Mouse (Mus musculus) neutrophil, adult 5-6 weeks (primary cell): ENCODE data around the gene Atp5f1. TPM values are rescaled to one million over a fixed set of nuclear protein-coding genes. Genes with fewer than 3 reads are reported as not detected.

Experiments used
- ATAC-seq: fragments of 151-379, 151-347 bp; 2 replicates; pipeline ENCODE4 v1.8.0; 2017; ENCODE audit warnings: mild to moderate bottlenecking, moderate TSS enrichment; ENCODE audit not compliant: insufficient number of reproducible peaks, poor library complexity, low FRiP score, severe bottlenecking; ENCODE audit errors: extremely low read depth
- total RNA-seq: library from RNA; stranded (forward); fragments of 200-1000 nt; gene quantifications from 2 replicates; pipeline ENCODE4 v1.2.3, GENCODE M21; 2017

Atp5f1 gene
- total RNA-seq, 1 experiment from 2014 or later = 319 TPM

GRCm38 (mm10) chr3:105907956-105908655 is 51.8 kb downstream of the Atp5f1 start:
- ATAC-seq = no peak

- ATAC-seq = no peak
Observed at GRCm38 (mm10) chr3:105904721-105905120, 55.2 kb downstream of the Atp5f1 start.

- ATAC-seq = no peak
Observed at GRCm38 (mm10) chr3:105904213-105904612, 55.7 kb downstream of the Atp5f1 start.

- ATAC-seq = no peak
Observed at GRCm38 (mm10) chr3:105901468-105901867, 58.4 kb downstream of the Atp5f1 start.

- peak; percentile 88 for ATAC-seq
Observed at GRCm38 (mm10) chr3:105900716-105901115, 59.2 kb downstream of the Atp5f1 start.

GRCm38 (mm10) chr3:105900266-105900665 is 59.6 kb downstream of the Atp5f1 start:
- ATAC-seq = no peak

GRCm38 (mm10) chr3:105899394-105900147 is 60.3 kb downstream of the Atp5f1 start:
- ATAC-seq = peak; percentile 63

GRCm38 (mm10) chr3:105898861-105899260 is 61.0 kb downstream of the Atp5f1 start:
- ATAC-seq = no peak

- no peak for ATAC-seq
Observed at GRCm38 (mm10) chr3:105898325-105898724, 61.6 kb downstream of the Atp5f1 start.

GRCm38 (mm10) chr3:105896811-105897210 is 63.1 kb downstream of the Atp5f1 start:
- no peak for ATAC-seq

- ATAC-seq = peak; percentile 47
Observed at GRCm38 (mm10) chr3:105894601-105895592, 65.0 kb downstream of the Atp5f1 start.

- no peak for ATAC-seq
Observed at GRCm38 (mm10) chr3:105893941-105894391, 65.9 kb downstream of the Atp5f1 start.

Other genes with a start within 250 kb of the Atp5f1 start
- gene Rap1a, start 158.8 kb downstream of the Atp5f1 start, total RNA-seq = 146 and 151 TPM in 2 replicates
- 1.6 and 2.7 TPM in 2 replicates for gene Adora3, start 89.2 kb downstream of the Atp5f1 start, total RNA-seq
- gene Tmigd3, start 89.2 kb downstream of the Atp5f1 start, total RNA-seq = not detected in 2 replicates
- gene I830077J02Rik, start 27.4 kb downstream of the Atp5f1 start, total RNA-seq = 45.8 and 49.3 TPM in 2 replicates
- 34.9 and 37.3 TPM in 2 replicates for gene Wdr77, start 730 bp downstream of the Atp5f1 start, total RNA-seq
- 34.3 and 38.4 TPM in 2 replicates for gene Ovgp1, start 13.6 kb upstream of the Atp5f1 start, total RNA-seq
- gene Pifo, start 54.5 kb upstream of the Atp5f1 start, total RNA-seq = 1.7 TPM in 1 of 2 replicates, not detected in the other
- 0.74 and 2.9 TPM in 2 replicates for gene Chil5, start 72.7 kb upstream of the Atp5f1 start, total RNA-seq
- not detected in 2 replicates for gene Chia1, start 153.1 kb upstream of the Atp5f1 start, total RNA-seq
- gene Chil3, start 207.5 kb upstream of the Atp5f1 start, total RNA-seq = 27.5 and 33.9 TPM in 2 replicates